Mouse (Mus musculus): Measurements from ENCODE around the gene Usf1.

Usf1 gene

GRCm38 (mm10) chr1:171454926-171455325, 43.8 kb downstream of the Usf1 start:
- DNase-seq = no peak

DNA sequence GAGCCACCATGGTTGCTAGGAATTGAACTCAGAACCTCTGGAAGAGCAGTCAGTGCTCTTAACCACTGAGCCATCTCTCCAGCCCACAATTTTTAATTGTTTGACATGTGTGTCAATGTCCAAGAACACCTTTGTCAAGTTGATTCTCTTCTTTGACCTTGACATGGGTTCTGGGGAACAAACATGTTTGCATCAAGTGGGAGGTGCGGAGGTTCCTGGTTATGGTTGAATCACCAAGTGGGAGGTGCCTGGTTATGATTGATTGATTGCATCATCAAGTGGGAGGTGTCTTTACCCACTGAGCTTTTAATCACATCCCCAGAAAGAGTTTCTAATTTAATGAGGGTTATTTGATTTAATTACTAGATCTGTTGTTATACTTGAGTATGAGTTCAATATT, 46.5 kb downstream of the Usf1 start:
- no peak for DNase-seq

DNA sequence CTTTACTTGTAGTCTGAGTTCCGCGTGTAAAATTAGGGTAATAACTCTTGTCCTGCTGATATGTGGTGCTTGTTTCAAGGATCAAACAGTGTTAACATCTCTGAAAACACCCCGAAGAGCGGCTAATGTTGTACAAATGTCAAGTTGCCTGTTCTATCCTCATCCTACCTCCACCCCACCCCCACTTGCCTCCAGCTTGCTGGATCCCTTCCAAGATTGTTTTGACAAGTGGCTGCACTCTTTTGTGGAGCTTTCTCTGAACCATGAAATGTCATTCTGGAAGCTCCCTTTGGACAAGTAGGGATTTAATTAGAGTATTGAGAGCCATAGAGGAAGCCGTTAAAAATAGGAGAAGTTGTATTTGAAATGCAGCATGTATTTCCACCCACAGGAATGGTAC, 48.7 kb downstream of the Usf1 start:
- DNase-seq = peak; percentile 58 to 65

DNA sequence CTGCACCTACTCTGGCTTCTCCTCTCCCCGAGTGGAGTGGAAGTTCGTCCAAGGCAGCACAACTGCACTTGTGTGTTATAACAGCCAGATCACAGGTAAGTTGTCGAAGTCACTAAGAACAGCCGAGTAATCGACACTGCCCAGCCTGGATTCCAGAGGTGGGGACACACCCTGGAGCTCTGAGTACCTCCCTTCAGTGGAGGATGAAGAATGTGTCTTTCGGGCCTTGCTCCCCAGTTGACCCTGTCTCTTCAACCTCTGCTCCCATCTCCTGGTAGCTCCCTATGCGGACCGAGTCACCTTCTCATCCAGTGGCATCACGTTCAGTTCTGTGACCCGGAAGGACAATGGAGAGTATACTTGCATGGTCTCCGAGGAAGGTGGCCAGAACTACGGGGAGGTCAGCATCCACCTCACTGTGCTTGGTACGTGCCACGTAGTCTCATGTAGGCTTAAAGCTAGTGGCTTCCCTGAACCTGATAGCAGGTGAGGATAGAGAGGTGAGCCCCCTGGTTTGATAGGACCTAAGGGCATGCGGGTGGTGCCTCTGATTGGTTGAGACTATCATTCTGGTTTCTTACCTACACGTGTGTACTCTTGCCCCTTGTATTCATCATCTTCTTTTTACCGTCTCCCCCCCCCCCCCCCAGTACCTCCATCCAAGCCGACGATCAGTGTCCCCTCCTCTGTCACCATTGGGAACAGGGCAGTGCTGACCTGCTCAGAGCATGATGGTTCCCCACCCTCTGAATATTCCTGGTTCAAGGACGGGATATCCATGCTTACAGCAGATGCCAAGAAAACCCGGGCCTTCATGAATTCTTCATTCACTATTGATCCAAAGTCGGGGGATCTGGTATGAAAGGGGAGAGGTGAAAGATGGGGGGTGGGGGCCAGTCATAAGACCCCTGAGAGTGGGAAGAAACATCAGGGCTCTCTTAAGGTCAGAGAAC, 49.7 kb downstream of the Usf1 start:
- no peak for DNase-seq

DNA sequence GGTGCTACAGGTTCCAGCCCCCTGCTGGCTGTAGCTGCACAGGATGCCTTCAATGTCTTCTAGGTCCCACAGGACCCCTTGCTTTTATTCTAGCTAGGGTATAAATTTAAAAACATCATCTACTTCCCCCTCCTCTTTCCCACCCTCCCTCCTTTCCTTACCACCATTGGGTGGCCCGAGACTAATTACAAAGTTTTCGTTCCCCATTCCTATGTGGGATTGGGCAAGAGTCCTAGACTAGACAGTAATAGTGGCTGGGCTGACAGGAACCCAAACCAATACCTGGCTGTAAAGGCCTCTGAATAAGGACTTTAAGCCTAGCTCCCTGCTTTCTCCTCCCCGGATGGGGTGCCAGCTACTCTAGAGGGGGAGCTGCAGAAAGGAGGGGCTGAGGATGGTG, 52.0 kb downstream of the Usf1 start:
- no peak for DNase-seq

DNA sequence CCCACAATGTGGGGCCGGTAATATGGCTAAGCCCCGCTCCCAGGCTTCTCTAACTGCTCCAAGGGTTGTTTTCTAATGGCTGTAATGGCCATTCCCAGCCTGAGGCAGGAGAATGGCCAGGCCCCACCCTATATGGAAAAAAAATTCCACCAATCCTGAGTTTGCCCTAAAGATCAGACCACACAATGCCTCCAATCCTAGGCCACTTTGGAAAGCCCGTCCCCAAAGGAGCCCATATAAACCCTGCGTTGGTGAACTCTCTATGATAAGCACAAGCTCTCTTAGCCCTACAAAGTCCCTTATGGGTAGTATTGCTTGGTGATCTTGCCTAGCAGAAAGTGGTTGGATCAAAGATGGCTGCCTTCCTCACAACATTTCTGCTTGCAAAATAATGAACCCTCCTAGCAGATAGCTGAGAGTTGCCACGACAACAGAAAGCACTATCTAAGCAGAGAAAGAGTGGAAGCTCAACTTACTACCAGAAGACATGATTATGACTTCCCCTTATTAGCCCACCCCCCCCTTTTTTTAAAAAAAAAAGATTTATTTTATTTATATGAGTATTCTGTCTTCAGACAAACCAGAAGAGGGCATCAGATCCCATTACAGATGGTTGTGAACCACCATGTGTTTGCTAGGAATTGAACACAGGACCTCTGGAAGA, 54.8 kb downstream of the Usf1 start:
- no peak for DNase-seq

- no peak for DNase-seq
Observed at GRCm38 (mm10) chr1:171466565-171466964, 55.5 kb downstream of the Usf1 start.

All from cerebellum, postnatal 10 days (tissue).